Mouse (Mus musculus) kidney, adult 2 months (tissue): ENCODE measurements around the gene Olfr38.

ENCODE experiments used
- CTCF ChIP-seq: fragments of 200-500 bp; conservative IDR thresholded peaks from 2 replicates; pipeline ENCODE4 v1.5.1; 2011; ENCODE audit warnings: low read depth, mild to moderate bottlenecking, control low read depth, low read length, moderate library complexity, mixed read lengths; ENCODE audit not compliant: insufficient read depth, insufficient read length
- POLR2A ChIP-seq: fragments of 200-500 bp; IDR thresholded peaks from one replicate; pipeline ENCODE4 v1.6.1; 2011; ENCODE audit warnings: low read depth, low read length, control low read depth

GRCm38 (mm10) chr6:42739071-42739470 is 17.1 kb upstream of the Olfr38 start, which contains the start of gene Olfr453:
- TF ChIP-seq CTCF (no peak), POLR2A (no peak)
